Mouse (Mus musculus) cortical plate, adult 2 months (tissue): ENCODE results near the gene Spata17.

Source experiments
- CTCF ChIP-seq: fragments of 200-500 bp; IDR thresholded peaks from 2 replicates; pipeline ENCODE4 v1.5.1; 2011; ENCODE audit warnings: mild to moderate bottlenecking, control low read depth, low read length; ENCODE audit not compliant: insufficient read depth; ENCODE audit errors: extremely low read depth
- POLR2A ChIP-seq: fragments of 200-500 bp; IDR thresholded peaks from 2 replicates; pipeline ENCODE4 v1.6.1; 2011; ENCODE audit warnings: mild to moderate bottlenecking, low read length, control low read depth; ENCODE audit not compliant: insufficient read depth; ENCODE audit errors: extremely low read depth

DNA sequence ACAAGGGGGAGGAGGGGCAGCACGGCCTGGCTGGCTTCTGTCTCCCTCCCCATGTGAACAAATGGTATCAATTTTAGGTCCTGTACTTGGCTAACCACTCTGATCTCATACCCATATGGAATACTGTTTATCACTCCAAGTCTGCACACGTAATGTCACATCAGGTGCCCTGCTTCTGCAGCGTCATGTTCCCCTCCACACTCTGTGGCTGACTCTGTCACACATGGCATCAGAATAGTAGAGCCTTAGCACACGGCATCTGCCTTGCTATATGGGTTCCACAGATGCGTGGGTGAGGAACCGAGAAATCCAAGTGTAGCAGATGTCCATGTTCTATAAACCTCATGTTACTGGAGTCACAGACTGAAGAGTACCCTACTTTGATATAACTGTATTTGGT is 96.0 kb downstream of the Spata17 start:
- TF ChIP-seq POLR2A (no peak), CTCF (no peak)
